Mouse (Mus musculus): ENCODE results near the gene Hbq1a.
A peak's percentile ranks its signal among the peaks of the same experiment; 100 is the strongest.

Gene Hbq1a

DNA sequence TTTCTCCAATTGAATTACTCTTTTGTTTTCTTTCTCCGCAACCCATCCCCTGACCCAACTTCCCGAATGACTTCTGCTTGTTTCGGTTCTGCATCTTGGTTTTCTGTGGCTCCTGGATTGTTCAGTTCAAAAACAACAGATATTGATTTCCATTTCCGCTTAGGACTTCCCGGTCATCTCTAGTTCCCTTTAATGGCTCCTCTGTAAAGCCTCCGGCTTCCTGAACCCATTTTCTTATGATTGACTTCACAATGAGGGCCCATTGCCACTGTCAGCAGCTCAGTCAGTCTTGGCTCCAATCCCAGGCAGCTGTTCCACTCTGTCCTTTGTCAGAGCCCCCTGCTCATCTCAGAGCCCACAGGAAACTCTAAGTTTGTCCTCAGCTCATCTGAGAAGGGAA is 31.2 kb downstream of the Hbq1a start:
- no peak for DNase-seq (ENCODE audit: low read depth)

DNA sequence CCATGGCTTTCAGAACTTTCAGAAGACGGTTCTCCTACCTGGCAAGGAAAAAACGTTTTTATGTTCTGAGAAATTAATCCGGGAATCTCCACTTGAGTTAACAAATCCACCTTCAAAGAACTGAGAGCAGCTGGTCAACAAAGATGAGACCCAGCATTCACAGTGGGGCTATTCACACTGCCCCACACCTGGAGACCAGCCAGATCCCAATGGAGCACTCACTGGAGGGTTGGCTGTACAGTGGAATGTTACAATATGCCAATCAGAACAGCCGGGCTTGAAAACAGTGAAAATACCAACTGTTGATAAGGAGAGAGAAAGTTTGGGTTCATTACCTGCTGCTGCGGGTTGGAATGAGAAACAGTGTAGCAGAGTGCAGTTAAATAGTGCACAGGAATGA is 32.0 kb downstream of the Hbq1a start:
- DNase-seq (ENCODE audit: low read depth): no peak

DNA sequence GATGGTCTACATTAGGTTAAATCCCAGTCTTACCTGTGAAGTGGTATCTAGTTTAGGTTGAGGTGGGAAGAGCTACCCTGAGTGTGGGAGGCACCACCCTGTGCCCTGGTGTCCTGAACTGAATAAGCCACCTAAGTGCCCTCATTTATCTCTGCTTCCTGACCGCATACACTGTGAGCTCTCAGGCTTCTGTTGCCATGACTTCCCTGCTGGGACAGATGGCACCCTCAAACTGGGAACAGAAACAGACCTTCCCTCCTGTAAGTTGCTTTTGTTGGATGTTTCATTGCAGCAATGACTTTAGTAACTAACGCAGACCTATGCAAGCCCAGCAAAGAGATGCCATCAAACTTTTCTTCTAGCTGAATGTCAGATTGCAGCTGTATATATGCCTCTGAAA is 33.4 kb downstream of the Hbq1a start:
- no peak for DNase-seq (ENCODE audit: low read depth)

DNA sequence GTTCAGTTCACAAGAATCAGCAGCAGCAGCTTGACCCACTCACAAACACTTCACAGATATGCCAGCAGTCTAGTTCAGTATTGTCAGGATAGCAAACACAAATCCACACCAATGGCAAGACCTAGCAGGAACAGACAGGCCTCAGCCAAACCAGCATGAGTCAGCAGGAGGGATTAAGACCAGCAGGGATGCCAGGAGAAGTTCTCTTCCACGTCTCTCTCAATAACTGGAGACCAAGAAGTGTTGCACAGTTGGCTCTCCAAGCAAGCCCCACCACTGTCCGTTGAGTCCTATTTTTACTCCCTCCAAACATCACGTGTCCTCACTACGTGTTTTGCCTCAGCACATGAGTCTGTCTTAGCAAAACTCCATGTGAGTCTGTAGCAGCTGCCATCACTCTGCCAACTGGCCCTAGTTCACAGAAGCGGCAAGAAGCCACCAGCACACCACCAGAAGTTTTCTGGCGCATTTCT is 36.6 kb downstream of the Hbq1a start:
- DNase-seq (ENCODE audit: low read depth): peak; percentile 12

DNA sequence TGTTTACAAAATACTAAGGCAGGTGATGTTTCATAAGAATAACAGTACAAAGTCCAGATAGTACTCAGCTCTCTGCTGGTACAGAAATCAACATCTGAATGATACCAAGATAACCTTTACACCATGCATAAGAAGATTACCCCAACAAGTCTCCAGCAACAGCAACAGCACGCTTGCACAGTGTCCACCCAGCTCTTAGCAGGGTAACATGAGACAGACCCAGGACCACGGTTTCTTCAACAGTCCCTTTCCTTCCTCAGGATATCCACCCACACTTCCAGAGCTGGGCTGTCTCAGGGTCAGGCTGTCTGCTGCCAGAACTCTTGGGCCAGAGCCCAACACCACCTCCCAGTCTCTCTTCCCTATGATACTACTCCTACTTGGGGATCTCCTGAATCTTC is 39.3 kb downstream of the Hbq1a start:
- DNase-seq (ENCODE audit: low read depth): peak; percentile 60

DNA sequence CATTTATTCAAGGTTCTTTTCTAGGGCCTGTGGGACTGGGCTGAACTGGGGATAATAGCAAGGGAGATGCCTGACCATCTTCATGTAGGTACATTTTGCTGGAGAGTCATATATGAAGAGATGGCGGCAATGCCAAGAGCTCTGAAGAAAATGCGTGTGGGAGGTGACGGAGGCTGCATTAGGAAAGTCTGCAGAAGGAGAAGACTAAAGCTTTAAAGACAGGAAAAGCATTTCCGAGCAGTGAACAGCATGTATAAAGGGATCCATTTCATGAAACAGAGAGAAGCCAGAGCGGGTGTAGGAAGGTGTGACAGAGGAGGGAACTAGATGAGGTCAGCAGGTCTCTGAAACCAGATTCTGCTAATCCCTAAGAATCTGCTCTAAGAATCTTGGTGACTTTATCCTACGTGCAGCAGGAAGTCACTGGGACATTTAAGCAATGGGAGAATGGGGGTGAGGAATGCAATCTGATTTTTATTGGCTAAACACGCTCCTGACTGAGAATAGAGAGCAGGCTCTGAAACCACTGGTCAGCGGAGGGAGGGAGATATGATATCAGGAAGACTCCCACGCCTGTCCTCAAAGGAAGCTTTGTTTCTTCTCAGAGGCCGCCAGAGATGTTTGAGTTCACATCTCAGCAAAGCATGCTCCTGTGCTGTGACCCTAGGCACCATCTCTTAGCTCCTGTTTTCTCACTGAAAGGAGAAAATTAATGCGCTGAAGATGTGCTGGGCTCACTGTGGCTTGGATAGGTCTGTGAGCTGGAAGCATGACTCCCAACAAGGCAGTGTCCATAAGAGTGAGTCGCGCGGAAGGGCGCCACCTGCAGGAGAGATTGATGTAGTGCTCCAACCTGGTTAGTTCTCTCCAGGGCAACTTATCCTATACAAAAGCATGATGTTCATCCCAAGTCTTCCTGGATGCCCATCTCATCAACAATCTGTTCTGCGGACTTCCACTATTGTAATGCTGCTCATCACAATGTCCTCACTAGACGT is 40.9 kb downstream of the Hbq1a start:
- DNase-seq (ENCODE audit: low read depth): peak; percentile 61

DNA sequence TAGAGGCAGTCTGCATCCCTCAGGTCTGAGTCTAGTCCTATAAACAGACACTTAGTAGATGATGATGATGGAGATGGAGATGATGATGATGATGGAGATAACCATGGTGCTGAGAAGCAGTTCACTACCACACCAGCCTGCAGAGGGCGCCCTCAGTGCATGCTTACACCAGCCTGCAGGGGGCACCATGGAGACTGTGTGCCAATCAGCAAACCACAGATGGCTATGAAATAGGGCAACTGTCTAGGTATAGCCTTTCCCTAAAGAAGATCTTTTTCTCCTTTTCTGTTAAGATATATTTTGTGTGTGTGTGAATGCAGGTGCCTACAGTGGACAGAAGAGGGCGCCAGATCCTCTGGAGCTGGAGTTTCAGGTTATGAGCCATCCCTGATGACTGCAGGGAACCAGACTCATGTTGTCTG is 42.9 kb downstream of the Hbq1a start:
- peak; percentile 65 for DNase-seq (ENCODE audit: low read depth)

DNA sequence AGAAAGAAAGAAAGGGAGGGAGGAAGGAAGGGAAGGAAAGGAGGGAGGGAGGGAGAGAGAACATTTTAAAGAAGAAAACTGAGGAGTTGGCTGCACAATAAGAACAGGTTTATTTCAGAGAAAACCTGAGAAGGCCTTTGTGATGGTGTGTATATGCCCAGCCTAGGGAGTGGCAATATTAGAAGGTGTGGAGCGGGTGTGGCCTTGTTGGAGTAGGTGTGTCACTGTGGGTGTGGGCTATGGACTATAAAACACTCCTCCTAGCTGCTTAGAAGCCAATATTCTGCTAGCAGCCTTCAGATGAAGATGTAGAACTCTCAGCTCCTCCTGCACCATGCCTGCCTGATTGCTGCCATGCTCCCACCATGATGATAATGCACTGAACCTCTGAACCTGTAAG is 43.5 kb downstream of the Hbq1a start:
- DNase-seq (ENCODE audit: low read depth): no peak

DNA sequence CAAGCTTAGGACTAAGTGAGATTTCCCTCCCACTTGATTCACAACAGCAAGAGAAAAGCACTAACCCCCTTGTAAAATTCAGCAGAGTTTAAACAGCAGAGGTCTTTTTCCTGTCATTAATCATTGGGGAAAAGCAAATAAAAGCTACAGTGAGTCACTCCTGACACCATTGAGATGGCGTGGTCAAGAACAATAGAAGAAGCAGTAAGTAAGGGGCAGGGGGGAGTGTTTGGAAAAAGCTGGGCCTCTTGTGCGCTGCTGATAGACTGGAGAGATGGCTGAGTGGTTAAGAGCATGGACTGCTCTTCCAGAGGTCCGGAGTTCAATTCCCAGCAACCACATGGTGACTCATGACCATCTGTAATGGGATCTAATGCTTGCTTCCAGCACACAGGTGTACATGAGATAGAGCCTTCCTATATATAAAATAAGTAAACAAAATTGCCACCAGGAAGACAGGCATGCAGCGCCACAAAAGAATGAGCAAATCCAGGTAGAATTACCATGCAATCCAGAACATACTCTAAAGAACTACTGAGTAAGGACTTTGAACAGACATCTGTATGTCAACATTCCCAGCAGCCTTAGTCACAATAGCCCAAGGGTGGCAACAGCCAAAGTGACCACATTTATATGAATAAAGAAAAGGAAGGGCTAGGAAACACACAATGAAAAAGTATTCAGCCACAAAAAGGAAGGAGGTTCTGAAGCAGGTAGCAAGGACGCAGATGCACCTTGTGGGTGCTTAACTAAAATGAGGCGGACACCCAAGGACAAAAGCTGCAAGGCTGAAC is 45.8 kb downstream of the Hbq1a start:
- peak; percentile 20 for DNase-seq (ENCODE audit: low read depth)

DNA sequence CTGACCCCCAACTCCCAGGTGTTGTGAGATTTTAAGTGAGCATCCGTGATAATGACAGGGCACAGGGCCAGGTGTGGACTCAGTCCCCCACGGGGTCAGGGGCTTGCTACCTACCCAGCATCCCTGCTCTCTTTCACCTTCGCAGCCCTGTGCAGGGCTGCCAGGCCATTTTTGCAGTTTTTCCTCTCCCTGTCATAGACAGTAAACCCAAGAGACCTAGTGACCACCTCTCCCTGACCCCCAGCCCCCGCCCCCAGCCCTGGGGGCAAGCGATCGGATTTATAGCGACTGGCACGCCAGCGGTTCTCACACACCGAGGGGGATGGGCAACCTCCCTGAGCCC is 47.4 kb downstream of the Hbq1a start:
- no peak for DNase-seq (ENCODE audit: low read depth)

DNA sequence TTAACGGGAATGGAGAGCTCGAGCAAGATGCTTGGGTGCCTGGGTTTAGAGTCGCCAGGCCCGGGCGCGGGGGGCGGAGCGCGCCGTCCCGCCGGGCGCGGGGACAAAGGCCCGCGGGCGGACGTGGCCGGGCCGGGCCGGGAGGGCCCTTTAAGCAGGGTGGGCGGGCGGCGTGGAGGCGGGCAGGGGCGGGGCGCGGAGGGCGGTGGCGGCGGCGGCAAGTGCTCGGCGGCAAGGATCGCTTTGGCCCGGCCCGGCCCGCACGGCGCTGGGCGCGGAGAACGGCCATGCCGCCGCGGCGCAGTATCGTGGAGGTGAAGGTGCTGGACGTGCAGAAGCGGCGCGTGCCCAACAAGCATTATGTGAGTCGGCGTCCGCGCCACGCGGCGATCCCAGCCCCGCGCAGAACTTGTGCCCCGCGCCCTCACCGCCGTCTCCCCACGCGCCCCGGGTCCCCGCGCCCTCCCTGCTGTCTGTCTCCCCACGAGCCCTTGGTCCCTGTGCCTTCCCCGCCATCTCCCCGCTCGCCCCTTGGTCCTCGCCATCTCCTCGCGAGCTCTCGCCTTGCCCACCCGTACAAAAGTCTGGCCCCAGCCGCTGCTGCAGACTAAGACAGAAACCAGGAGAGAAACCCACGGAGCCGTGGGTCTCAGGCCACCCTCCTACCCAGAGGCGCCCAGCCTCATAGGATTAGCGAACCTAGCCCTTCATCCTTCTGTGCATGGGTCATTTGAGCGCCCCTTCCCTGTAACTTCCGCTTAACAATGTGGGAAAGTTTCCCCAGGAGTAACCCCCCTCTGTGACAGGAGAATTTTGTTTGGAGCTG is 48.0 kb downstream of the Hbq1a start, which contains the start of gene Sh3pxd2b:
Gene Sh3pxd2b (plus strand): TSS at position 214 of the 826 bp plus-strand sequence.
- DNase-seq (ENCODE audit: low read depth): no peak

DNA sequence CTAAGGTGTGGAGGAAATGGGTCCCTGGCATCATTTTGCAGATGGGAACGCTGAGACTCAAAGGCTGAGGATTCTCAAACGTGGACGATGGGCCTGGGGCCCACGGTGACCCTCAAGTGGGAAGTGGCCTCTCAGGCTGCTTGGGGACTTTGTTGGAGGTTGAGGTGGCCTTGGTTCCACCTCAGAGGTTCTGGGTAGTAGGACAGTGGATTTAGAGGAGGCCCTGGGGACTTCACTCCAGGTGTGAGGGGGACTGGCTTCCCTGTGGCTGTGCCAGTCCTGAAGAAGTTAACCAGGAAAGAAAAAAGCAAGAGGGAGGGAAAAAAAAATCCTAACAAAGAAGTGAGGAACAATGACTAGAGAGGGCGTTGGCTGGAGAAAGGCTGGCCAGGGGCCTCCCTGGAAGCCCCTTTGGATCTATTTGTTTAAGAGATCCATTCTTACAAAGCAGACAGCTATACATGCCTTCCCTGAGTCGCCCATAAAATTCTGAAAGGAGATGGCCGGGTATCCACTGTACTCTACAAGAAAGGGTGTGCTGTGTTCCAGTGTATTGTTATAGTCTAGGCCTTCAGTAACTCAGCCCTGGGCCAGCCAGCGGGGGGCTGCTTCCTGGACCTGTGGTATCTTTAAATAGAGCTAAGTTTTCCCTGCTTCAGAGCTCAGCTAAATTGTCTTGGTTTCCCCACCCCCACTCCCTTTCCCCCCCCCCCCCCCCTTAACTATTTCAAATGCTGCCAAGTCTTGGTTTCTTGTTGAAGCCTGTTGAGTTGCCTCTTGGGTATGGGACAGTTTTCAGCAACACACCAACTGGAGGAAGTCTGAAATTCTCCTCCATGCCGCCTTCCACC is 48.8 kb downstream of the Hbq1a start:
- no peak for DNase-seq (ENCODE audit: low read depth)

DNA sequence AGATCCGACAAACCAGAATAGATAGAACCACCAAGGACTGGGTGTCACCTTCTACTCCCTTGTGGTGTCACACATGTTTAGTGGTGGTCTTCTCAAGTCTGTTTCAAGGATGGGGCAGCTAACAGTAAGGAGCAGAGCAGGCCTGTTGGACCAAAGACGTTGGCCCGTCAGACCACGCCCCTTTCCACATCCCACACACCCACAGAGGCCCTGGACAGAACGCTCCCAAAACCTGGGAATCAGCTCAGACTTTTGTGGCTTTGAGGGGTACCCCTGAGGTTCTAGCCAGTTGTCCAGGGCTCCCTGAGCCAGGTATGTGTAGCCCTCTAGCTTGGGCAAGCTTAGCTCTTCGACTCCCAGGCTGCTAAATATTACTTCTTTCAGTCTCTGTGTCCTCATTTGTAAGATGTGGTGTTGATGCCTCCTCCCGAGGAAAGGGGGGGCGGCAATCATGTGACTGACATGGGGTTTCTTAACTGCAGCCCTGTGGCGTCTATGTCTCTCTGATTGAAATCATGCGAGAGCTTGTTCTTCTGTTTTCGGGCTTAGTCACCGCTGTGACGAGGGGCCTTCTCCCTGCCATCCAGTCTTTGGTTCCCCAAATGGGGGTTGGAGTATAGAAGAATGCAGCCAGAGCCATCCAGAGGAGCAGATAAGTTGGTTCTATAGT is 49.5 kb downstream of the Hbq1a start:
- no peak for DNase-seq (ENCODE audit: low read depth)
